Mouse (Mus musculus) cerebellum, adult 2 months (tissue): ENCODE measurements around the gene Slc4a4.

Experiments used
- CTCF ChIP-seq: fragments of 200-500 bp; IDR thresholded peaks from 2 replicates; pipeline ENCODE4 v1.5.1; 2011; ENCODE audit warnings: low read depth, mild to moderate bottlenecking, control low read depth, low read length, moderate library complexity, borderline replicate concordance; ENCODE audit not compliant: insufficient read depth
- POLR2A ChIP-seq: fragments of 200-500 bp; IDR thresholded peaks from 2 replicates; pipeline ENCODE4 v1.6.1; 2011; ENCODE audit warnings: low read length, control low read depth, borderline replicate concordance; ENCODE audit not compliant: insufficient read depth

GRCm38 (mm10) chr5:89052230-89052629, 165.6 kb downstream of the Slc4a4 start:
- TF ChIP-seq POLR2A (no peak), CTCF (no peak)
